Mouse (Mus musculus) lung, postnatal 0 days (tissue): ENCODE results near the gene Hist1h3a.

Experiments
- CTCF ChIP-seq: IDR thresholded peaks from 2 replicates; pipeline ENCODE4 v1.5.1; 2016; ENCODE audit warnings: antibody characterized with exemption, mild to moderate bottlenecking
- EP300 ChIP-seq: IDR thresholded peaks from 2 replicates; pipeline ENCODE4 v1.6.1; 2016; ENCODE audit warnings: antibody characterized with exemption, mild to moderate bottlenecking, control low read depth

GRCm38 (mm10) chr13:23737091-23737490 lies 25.1 kb downstream of the Hist1h3a start:
- TF ChIP-seq CTCF = no peak
- no peak for TF ChIP-seq EP300
